Mouse (Mus musculus) embryonic facial prominence, embryonic 12.5 days (tissue): Measurements from ENCODE around the gene Kcnmb2. TPM values are rescaled to one million over a fixed set of nuclear protein-coding genes. Genes with fewer than 3 reads are reported as not detected.

Experiments
- ATAC-seq: fragments of 200-750 bp; cut with Nextera tagmentation; 2 replicates; pipeline ENCODE4 v1.8.0; 2017; ENCODE audit not compliant: insufficient number of reproducible peaks, insufficient read depth, low FRiP score, low TSS enrichment
- H3K27ac ChIP-seq: fragments of 300-500 bp; sonication (generic); 2 replicates; pipeline ENCODE4 v1.5.1; 2016; ENCODE audit warnings: mild to moderate bottlenecking
- H3K27me3 ChIP-seq: fragments of 300-500 bp; sonication (generic); 2 replicates; pipeline ENCODE4 v1.6.1; 2016; ENCODE audit warnings: mild to moderate bottlenecking, moderate library complexity
- H3K36me3 ChIP-seq: fragments of 300-500 bp; sonication (generic); 2 replicates; pipeline ENCODE4 v1.6.1; 2016; ENCODE audit warnings: mild to moderate bottlenecking
- H3K4me1 ChIP-seq: fragments of 300-500 bp; sonication (generic); 2 replicates; pipeline ENCODE4 v1.6.1; 2016
- H3K4me2 ChIP-seq: fragments of 300-500 bp; sonication (generic); replicated peaks from 2 replicates; pipeline ENCODE4 v1.6.1; 2016; ENCODE audit warnings: mild to moderate bottlenecking, moderate library complexity
- H3K4me3 ChIP-seq: fragments of 300-500 bp; sonication (generic); 2 replicates; pipeline ENCODE4 v1.5.1; 2016; ENCODE audit warnings: mild to moderate bottlenecking
- H3K9ac ChIP-seq: fragments of 300-500 bp; sonication (generic); 2 replicates; pipeline ENCODE4 v1.6.1; 2016; ENCODE audit warnings: mild to moderate bottlenecking, moderate library complexity
- H3K9me3 ChIP-seq: fragments of 300-500 bp; sonication (generic); 2 replicates; pipeline ENCODE4 v1.6.1; 2016; ENCODE audit warnings: mild to moderate bottlenecking, moderate library complexity
- WGBS: fragments of 180-500 bp; shearing (Covaris S2); methylation state at CpG from one replicate; pipeline ENCODE4 v1.1.7; 2016; 5-methylcytosine and 5-hydroxymethylcytosine counted together
- polyA plus RNA-seq: library from polyadenylated mRNA; unstranded; fragments of >200 nt; fragmentation: Nextera tagmentation; extraction: Ambion mirVana; gene quantifications from 2 replicates; pipeline ENCODE4 v1.2.1, GENCODE M21; 2016

Gene Kcnmb2
- polyA plus RNA-seq: 5.3 and 6.4 TPM in 2 replicates

- no peak within 1 kb of the TSS for H3K27ac ChIP-seq
- H3K4me1 ChIP-seq: peaks cover 13% of the 10 kb centered on the region; the same call in 1 of the 2 replicates
- H3K36me3 ChIP-seq: no peaks in the 10 kb centered on the region
- H3K4me2 ChIP-seq: peak within 1 kb of the TSS; percentile 58
- H3K4me3 ChIP-seq: peak within 1 kb of the TSS; percentile 28
- H3K9me3 ChIP-seq: no peaks in the 10 kb centered on the region
- 2% methylated on average over 22 of the region's 22 CpGs for WGBS
- 0 out of 2 replicates have a peak within 1 kb of the TSS, but pooled peaks have one; percentile 8 for H3K9ac ChIP-seq
- no peak for ATAC-seq
- peaks cover 15% of the 10 kb centered on the region; the same call in 1 of the 2 replicates for H3K27me3 ChIP-seq
Measured at GRCm38 (mm10) chr3:31902504-31903330, at the start of gene Kcnmb2. Kcnmb2 (plus strand) TSS chr3:31902507.

GRCm38 (mm10) chr3:31863522-31863921 lies 38.8 kb upstream of the Kcnmb2 start:
- Histone ChIP-seq H3K36me3 (no peaks in the 10 kb centered on the region), H3K9ac (no peak overlapping the region), H3K4me1 (no peaks in the 10 kb centered on the region), H3K27me3 (no peaks in the 10 kb centered on the region), H3K9me3 (no peaks in the 10 kb centered on the region), H3K4me2 (no peak overlapping the region), H3K27ac (no peak overlapping the region), H3K4me3 (no peak overlapping the region)
- 72% methylated on average over 5 of the region's 5 CpGs for WGBS
- no peak for ATAC-seq

GRCm38 (mm10) chr3:31864070-31864469 lies 38.2 kb upstream of the Kcnmb2 start:
- no peaks in the 10 kb centered on the region for H3K27me3 ChIP-seq
- H3K9ac ChIP-seq: no peak overlapping the region
- no peaks in the 10 kb centered on the region for H3K4me1 ChIP-seq
- no peaks in the 10 kb centered on the region for H3K36me3 ChIP-seq
- H3K9me3 ChIP-seq: no peaks in the 10 kb centered on the region
- no peak overlapping the region for H3K4me2 ChIP-seq
- no peak overlapping the region for H3K4me3 ChIP-seq
- H3K27ac ChIP-seq: no peak overlapping the region
- no peak for ATAC-seq
- WGBS: 73% methylated on average over 3 of the region's 3 CpGs

- Histone ChIP-seq H3K4me3 (no peak overlapping the region), H3K4me1 (no peaks in the 10 kb centered on the region), H3K36me3 (no peaks in the 10 kb centered on the region), H3K9ac (no peak overlapping the region), H3K4me2 (no peak overlapping the region), H3K9me3 (no peaks in the 10 kb centered on the region), H3K27ac (no peak overlapping the region), H3K27me3 (no peaks in the 10 kb centered on the region)
- WGBS: 84% methylated on average over 3 of the region's 3 CpGs
- no peak for ATAC-seq
Measured at GRCm38 (mm10) chr3:31871461-31871860, 30.8 kb upstream of the Kcnmb2 start.

DNA sequence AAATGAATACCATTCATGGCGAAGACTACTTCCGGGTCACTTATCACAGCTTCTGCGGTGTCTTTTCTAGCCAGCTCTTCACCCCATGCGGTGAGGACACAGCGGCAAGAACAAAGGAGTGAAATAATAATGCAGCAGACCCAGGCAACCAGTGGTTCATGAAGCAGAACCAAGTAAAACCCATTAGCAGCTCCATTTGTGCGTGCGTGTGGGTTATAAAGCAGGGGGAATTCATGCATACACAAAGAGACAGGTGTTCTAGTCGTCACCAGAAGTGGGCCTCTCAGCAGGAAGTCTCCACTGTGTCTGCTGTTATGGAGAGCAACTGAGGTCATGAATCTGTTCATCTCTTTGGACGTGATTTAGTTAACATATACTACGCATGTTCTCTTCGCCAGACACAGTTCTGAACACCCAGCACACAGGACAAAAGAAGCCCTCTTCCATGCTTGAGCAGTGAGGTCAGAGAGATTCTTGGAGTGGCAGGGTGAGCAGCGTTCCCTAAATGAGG lies 19.6 kb upstream of the Kcnmb2 start:
- Histone ChIP-seq H3K4me3 (no peak overlapping the region), H3K9me3 (no peaks in the 10 kb centered on the region), H3K4me1 (no peaks in the 10 kb centered on the region), H3K9ac (no peak overlapping the region), H3K27me3 (no peaks in the 10 kb centered on the region), H3K4me2 (no peak overlapping the region), H3K36me3 (no peaks in the 10 kb centered on the region), H3K27ac (no peak overlapping the region)
- 78% methylated on average over 12 of the region's 12 CpGs for WGBS
- no peak for ATAC-seq

DNA sequence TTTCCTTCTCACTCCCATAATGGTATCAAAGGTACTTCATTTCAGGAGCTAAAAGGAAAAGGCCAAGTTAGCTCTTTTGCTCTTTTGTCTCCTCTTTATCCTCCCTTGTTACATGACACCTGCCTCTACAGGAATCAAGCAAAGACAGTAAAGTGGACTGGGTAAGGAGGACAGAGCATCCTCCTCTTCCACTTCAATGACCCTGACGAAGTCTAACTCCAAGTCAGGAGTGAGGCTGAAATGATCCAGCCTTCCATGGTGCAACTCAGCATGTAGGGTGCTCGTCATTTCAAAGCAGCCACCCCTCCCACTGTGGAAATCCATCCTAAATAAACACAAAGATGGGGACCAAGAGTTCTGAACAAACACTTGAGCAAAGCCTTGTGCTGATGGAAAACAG lies 9.7 kb upstream of the Kcnmb2 start:
- ATAC-seq: no peak
- no peaks in the 10 kb centered on the region for H3K4me1 ChIP-seq
- H3K4me3 ChIP-seq: no peak overlapping the region
- no peak overlapping the region for H3K27ac ChIP-seq
- 39% methylated on average over 2 of the region's 2 CpGs for WGBS
- no peak overlapping the region for H3K4me2 ChIP-seq
- H3K9me3 ChIP-seq: no peaks in the 10 kb centered on the region
- H3K36me3 ChIP-seq: no peaks in the 10 kb centered on the region
- no peak overlapping the region for H3K9ac ChIP-seq
- H3K27me3 ChIP-seq: no peaks in the 10 kb centered on the region

- H3K27ac ChIP-seq: no peak overlapping the region
- ATAC-seq: no peak
- peak overlapping the region; percentile 28; the same call in 1 of the 2 replicates for H3K4me3 ChIP-seq
- H3K27me3 ChIP-seq: peaks cover 15% of the 10 kb centered on the region; the same call in 1 of the 2 replicates
- WGBS: under 1% methylated on average over 9 of the region's 9 CpGs
- no peaks in the 10 kb centered on the region for H3K9me3 ChIP-seq
- H3K4me2 ChIP-seq: peak overlapping the region; percentile 58
- H3K9ac ChIP-seq: no peak overlapping the region
- no peaks in the 10 kb centered on the region for H3K36me3 ChIP-seq
- peaks cover 13% of the 10 kb centered on the region; the same call in 1 of the 2 replicates for H3K4me1 ChIP-seq
Measured at GRCm38 (mm10) chr3:31903506-31903905, 1.2 kb downstream of the Kcnmb2 start.

GRCm38 (mm10) chr3:31904156-31904555 lies 1.8 kb downstream of the Kcnmb2 start:
- Histone ChIP-seq H3K9ac (no peak overlapping the region), H3K4me3 (no peak overlapping the region), H3K4me1 (peaks cover 13% of the 10 kb centered on the region; the same call in 1 of the 2 replicates), H3K4me2 (no peak overlapping the region), H3K36me3 (no peaks in the 10 kb centered on the region), H3K27ac (no peak overlapping the region), H3K9me3 (no peaks in the 10 kb centered on the region), H3K27me3 (peaks cover 15% of the 10 kb centered on the region; the same call in 1 of the 2 replicates)
- 64% methylated on average over 5 of the region's 5 CpGs for whole genome bisulfite sequencing
- no peak for ATAC-seq

DNA sequence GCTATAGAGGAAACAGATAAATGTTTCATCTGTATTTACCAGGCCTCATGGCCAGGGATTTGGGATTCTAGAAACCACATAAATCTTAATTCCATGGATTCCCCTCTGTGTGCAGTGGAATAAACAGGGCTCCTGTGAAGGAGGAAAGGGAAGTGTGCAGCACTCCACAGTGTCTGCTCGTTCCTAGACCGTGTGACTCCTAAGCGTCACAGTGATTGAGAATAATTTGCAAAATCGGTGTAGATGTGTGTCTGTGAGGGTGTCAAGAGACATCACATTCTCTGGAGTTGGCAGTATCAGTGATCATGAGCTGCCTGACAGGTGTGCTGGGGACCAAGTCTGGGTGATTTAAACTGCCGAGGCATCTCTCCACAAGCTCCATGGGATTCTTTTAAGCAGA lies 8.9 kb downstream of the Kcnmb2 start:
- no peak for ATAC-seq
- H3K27ac ChIP-seq: no peak overlapping the region
- H3K36me3 ChIP-seq: no peaks in the 10 kb centered on the region
- H3K9ac ChIP-seq: no peak overlapping the region
- no peaks in the 10 kb centered on the region for H3K4me1 ChIP-seq
- H3K27me3 ChIP-seq: no peaks in the 10 kb centered on the region
- no peak overlapping the region for H3K4me3 ChIP-seq
- 76% methylated on average over 5 of the region's 5 CpGs for WGBS
- H3K4me2 ChIP-seq: no peak overlapping the region
- no peaks in the 10 kb centered on the region for H3K9me3 ChIP-seq

DNA sequence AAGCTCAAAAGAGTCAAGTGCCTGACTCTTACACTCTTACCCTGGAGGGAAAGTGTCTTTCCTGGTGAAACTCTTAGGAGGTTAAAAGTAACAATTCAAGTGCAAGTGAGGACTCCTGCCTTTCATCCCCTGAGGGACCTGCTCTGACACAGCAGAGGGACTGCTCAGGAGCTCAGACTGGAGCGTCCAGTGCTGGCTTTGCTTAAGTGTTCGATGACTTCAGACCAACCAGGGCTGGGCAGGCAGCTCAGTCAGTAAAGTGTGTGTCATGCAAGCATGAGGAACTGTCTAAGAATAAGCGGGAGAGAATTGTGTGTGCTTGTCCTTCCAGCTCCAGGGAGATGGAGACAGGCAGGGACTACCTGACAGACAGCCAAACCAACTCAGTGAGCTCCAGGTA lies 9.4 kb downstream of the Kcnmb2 start:
- no peak overlapping the region for H3K9ac ChIP-seq
- no peaks in the 10 kb centered on the region for H3K4me1 ChIP-seq
- no peaks in the 10 kb centered on the region for H3K27me3 ChIP-seq
- no peaks in the 10 kb centered on the region for H3K36me3 ChIP-seq
- no peak for ATAC-seq
- H3K4me3 ChIP-seq: no peak overlapping the region
- 50% methylated on average over 3 of the region's 3 CpGs for WGBS
- no peak overlapping the region for H3K4me2 ChIP-seq
- no peak overlapping the region for H3K27ac ChIP-seq
- H3K9me3 ChIP-seq: no peaks in the 10 kb centered on the region

DNA sequence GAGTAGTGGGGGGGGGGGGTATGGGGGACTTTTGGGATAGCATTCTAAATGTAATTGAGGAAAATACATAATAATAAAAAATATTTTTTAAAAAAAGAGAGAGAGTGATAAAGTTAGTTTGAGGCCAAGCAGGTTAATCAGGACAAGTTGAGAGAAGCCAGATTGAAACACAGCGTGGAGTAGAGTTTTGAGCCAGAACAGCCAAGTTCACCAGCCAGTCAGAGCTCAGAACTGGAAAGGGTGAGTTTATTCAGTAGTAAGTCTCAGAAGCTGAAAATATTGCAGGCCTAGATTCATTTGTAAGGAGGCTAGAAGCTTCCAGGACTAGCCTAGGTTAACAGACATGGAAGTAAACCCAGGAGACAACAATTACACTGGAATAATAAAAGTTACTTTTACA lies 26.2 kb downstream of the Kcnmb2 start:
- no peaks in the 10 kb centered on the region for H3K9me3 ChIP-seq
- H3K4me2 ChIP-seq: no peak overlapping the region
- H3K9ac ChIP-seq: no peak overlapping the region
- H3K27ac ChIP-seq: no peak overlapping the region
- H3K4me3 ChIP-seq: no peak overlapping the region
- 85% methylated on average over 1 of the region's 1 CpGs for WGBS
- no peak for ATAC-seq
- no peaks in the 10 kb centered on the region for H3K27me3 ChIP-seq
- H3K4me1 ChIP-seq: no peaks in the 10 kb centered on the region
- H3K36me3 ChIP-seq: no peaks in the 10 kb centered on the region

- ATAC-seq: no peak
- H3K27ac ChIP-seq: no peak overlapping the region
Measured at GRCm38 (mm10) chr3:31934704-31935103, 32.4 kb downstream of the Kcnmb2 start.

More at GRCm38 (mm10) chr3:31934704-31935103, 32.4 kb downstream of the Kcnmb2 start:
- H3K36me3 ChIP-seq: no peaks in the 10 kb centered on the region
- no peaks in the 10 kb centered on the region for H3K27me3 ChIP-seq
- H3K4me2 ChIP-seq: no peak overlapping the region
- H3K4me3 ChIP-seq: no peak overlapping the region
- H3K9me3 ChIP-seq: no peaks in the 10 kb centered on the region
- no peaks in the 10 kb centered on the region for H3K4me1 ChIP-seq
- WGBS: 72% methylated on average over 1 of the region's 1 CpGs
- H3K9ac ChIP-seq: no peak overlapping the region
